Mouse (Mus musculus) G1E (cell line): ENCODE data around the gene Dnajc12. TPM values are rescaled to one million over a fixed set of nuclear protein-coding genes. Genes with fewer than 3 reads are reported as not detected.

Experiments
- ATAC-seq: 2 replicates; pipeline ENCODE4 v1.8.0; 2016; ENCODE audit warnings: mild to moderate bottlenecking; ENCODE audit not compliant: insufficient number of reproducible peaks, poor library complexity, low FRiP score, severe bottlenecking; ENCODE audit errors: extremely low read depth
- DNase-seq: peaks from one replicate; pipeline ENCODE4 v3.0.0; 2012; ENCODE audit warnings: low spot score
- H3K27me3 ChIP-seq: 2 replicates; pipeline ENCODE4 v1.6.1; 2012; ENCODE audit warnings: mild to moderate bottlenecking, low read length, inconsistent platforms; ENCODE audit not compliant: insufficient read depth
- H3K36me3 ChIP-seq: replicated peaks from 2 replicates; pipeline ENCODE3; 2012; ENCODE audit warnings: mild to moderate bottlenecking, inconsistent platforms
- H3K4me1 ChIP-seq: 2 replicates; pipeline ENCODE4 v1.6.1; 2012; ENCODE audit warnings: low read depth, low read length, inconsistent platforms, mixed read lengths; ENCODE audit not compliant: insufficient read depth
- H3K4me3 ChIP-seq: 2 replicates; pipeline ENCODE4 v1.5.1; 2012; ENCODE audit warnings: low read depth, mild to moderate bottlenecking, inconsistent platforms, low read length, moderate library complexity, mixed read lengths
- H3K9me3 ChIP-seq: replicated peaks from 2 replicates; pipeline ENCODE4 v1.6.1; 2012; ENCODE audit warnings: inconsistent platforms
- CTCF ChIP-seq: IDR thresholded peaks from 2 replicates; pipeline ENCODE4 v1.5.1; 2012; ENCODE audit warnings: low read depth, low read length, inconsistent platforms, mixed read lengths
- GATA1 ChIP-seq: IDR thresholded peaks from 2 replicates; pipeline ENCODE4 v1.6.1; 2012; ENCODE audit warnings: borderline replicate concordance, low read length, inconsistent platforms, mixed read lengths
- GATA2 ChIP-seq: IDR thresholded peaks from 2 replicates; pipeline ENCODE4 v1.6.1; 2012; ENCODE audit warnings: low read depth, low read length, inconsistent platforms, borderline replicate concordance
- POLR2AphosphoS5 ChIP-seq: IDR thresholded peaks from 2 replicates; pipeline ENCODE4 v1.6.1; 2012; ENCODE audit warnings: low read depth, low read length, inconsistent platforms; ENCODE audit not compliant: insufficient replicate concordance
- TAL1 ChIP-seq: conservative IDR thresholded peaks from 2 replicates; pipeline ENCODE4 v1.6.1; 2012; ENCODE audit warnings: low read depth, low read length, inconsistent platforms, mixed read lengths
- polyA plus RNA-seq: library from polyadenylated mRNA; stranded (reverse); fragments of >175 nt; gene quantifications from 2 replicates; pipeline ENCODE4 v1.2.3, GENCODE M21; 2012
- total RNA-seq, 2 experiments: library from RNA; stranded (forward) in 1 of 2; stranded (reverse) in 1 of 2; fragments of 200-1000 nt in 1 of 2; fragments of >200 nt in 1 of 2; fragmentation: Nextera tagmentation in 1 of 2; gene quantifications; 2 replicates each; pipeline ENCODE4 v1.2.3; 2014 to 2017

Gene Dnajc12
- total RNA-seq (2014; fragmentation: Nextera tagmentation) (1.2 and 8.5 TPM in 2 replicates), total RNA-seq (2017) (1.7 and 1.9 TPM in 2 replicates), polyA plus RNA-seq (0.20 and 0.43 TPM in 2 replicates)

- ATAC-seq, result peak; percentile 89
- H3K9me3 ChIP-seq, result no peaks in the 10 kb centered on the region
These were observed at the start of gene Dnajc12 for GRCm38 (mm10) chr10:63382372-63383279. Dnajc12 (plus strand) TSS chr10:63382443.

GRCm38 (mm10) chr10:63336901-63337300 is 45.3 kb upstream of the Dnajc12 start:
- H3K4me1 ChIP-seq, result peaks cover 8% of the 10 kb centered on the region
- no peak overlapping the region; the same call in 1 of the 2 replicates for H3K4me3 ChIP-seq
- no peak for DNase-seq
- no peaks in the 10 kb centered on the region for H3K9me3 ChIP-seq
- no peak for ATAC-seq
- TF ChIP-seq GATA2, result no peak
- no peak for TF ChIP-seq POLR2AphosphoS5
- no peak for TF ChIP-seq GATA1
- no peak for TF ChIP-seq TAL1
- TF ChIP-seq CTCF, result no peak
- H3K27me3 ChIP-seq, result no peaks in the 10 kb centered on the region
- H3K36me3 ChIP-seq, result peaks cover 32% of the 10 kb centered on the region

More at GRCm38 (mm10) chr10:63382372-63383279, at the start of gene Dnajc12:
- Histone ChIP-seq H3K4me1 (peaks cover 10% of the 10 kb centered on the region; the same call in 1 of the 2 replicates), H3K36me3 (no peaks in the 10 kb centered on the region), H3K27me3 (no peaks in the 10 kb centered on the region), H3K4me3 (peak within 1 kb of the TSS; percentile 67)
- TF ChIP-seq TAL1 (no peak), CTCF (no peak), GATA1 (no peak), POLR2AphosphoS5 (no peak), GATA2 (no peak)
- DNase-seq, result peak; percentile 49

DNA sequence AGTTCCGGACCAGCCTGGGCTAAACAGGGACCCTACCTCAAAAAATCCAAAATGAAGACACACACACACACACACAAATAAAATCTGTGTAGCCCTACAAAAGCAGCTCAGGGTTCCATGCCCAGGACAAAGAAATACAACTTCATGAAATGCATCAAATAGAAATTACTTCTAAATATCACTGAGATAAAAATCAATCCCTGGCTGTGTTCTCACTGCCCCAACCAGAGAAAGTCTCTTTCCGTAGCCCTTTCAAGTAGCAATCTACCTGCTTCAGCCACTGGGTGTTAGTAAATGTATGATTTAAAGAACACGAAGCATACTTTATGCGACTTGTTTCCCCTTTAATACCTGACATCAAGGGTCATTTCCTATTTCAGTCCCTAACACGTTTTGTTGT is 44.9 kb upstream of the Dnajc12 start:
- Histone ChIP-seq H3K9me3 (no peaks in the 10 kb centered on the region), H3K27me3 (no peaks in the 10 kb centered on the region), H3K4me1 (peaks cover 8% of the 10 kb centered on the region), H3K36me3 (peaks cover 32% of the 10 kb centered on the region), H3K4me3 (peak overlapping the region; percentile 75; the same call in 1 of the 2 replicates)
- DNase-seq (no peak), ATAC-seq (no peak)
- TF ChIP-seq POLR2AphosphoS5, result no peak
- TF ChIP-seq CTCF, result no peak
- no peak for TF ChIP-seq TAL1
- no peak for TF ChIP-seq GATA2
- no peak for TF ChIP-seq GATA1

- Histone ChIP-seq H3K9me3 (no peaks in the 10 kb centered on the region), H3K27me3 (no peaks in the 10 kb centered on the region), H3K36me3 (peaks cover 27% of the 10 kb centered on the region), H3K4me1 (peaks cover 8% of the 10 kb centered on the region), H3K4me3 (peak overlapping the region; percentile 75)
- DNase-seq (peak; percentile 46), ATAC-seq (no peak)
- TF ChIP-seq GATA2 (no peak), TAL1 (no peak), CTCF (no peak), GATA1 (no peak), POLR2AphosphoS5 (no peak)
These were observed 44.0 kb upstream of the Dnajc12 start for GRCm38 (mm10) chr10:63337951-63338836.

GRCm38 (mm10) chr10:63338914-63339643 is 43.2 kb upstream of the Dnajc12 start:
- no peaks in the 10 kb centered on the region for H3K9me3 ChIP-seq
- peak overlapping the region; percentile 75 for H3K4me3 ChIP-seq
- TF ChIP-seq CTCF (no peak), GATA2 (no peak)
- DNase-seq, result peak; percentile 68
- peak; percentile 69 for ATAC-seq
- H3K4me1 ChIP-seq, result peaks cover 8% of the 10 kb centered on the region
- no peaks in the 10 kb centered on the region for H3K27me3 ChIP-seq
- peaks cover 19% of the 10 kb centered on the region for H3K36me3 ChIP-seq
